Mouse (Mus musculus): Measurements from ENCODE around the gene Mea1. TPM values are rescaled to one million over a fixed set of nuclear protein-coding genes. Genes with fewer than 3 reads are reported as not detected.

The Mea1 gene
- polyA plus RNA-seq, 1 experiment, result not detected

DNA sequence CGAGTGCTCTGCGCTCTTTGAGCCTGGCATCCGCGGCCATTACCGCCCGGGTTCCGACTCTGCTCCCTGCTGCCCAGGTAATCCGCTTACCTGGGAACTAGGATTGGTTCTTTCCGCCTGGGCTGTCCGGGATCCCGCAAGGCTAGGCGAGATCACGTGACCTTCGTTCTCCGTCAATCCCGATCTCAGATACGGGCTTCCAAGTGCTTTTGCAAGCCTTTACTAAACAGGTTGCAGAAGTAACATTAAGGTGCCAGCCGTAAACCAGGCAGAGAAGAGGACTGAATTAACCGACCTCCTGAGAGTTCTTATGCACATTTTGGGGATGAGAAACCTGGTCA is 32.3 kb upstream of the Mea1 start:
- TF ChIP-seq CTCF (IDR thresholded peaks at IDR 0.05; ENCODE audit: insufficient read depth, low read depth, low read length) (no peak), POLR2A (IDR thresholded peaks at IDR 0.05; ENCODE audit: insufficient read depth, low read depth, low read length) (no peak)
- Histone ChIP-seq H3K27ac (ENCODE audit: insufficient read depth, low read depth, low read length) (peak overlapping the region; percentile 64), H3K4me3 (ENCODE audit: insufficient read depth, low read depth, low read length) (peak overlapping the region; percentile 82), H3K4me1 (ENCODE audit: control insufficient read depth, insufficient read depth, low read length) (peaks cover 23% of the 10 kb centered on the region)
- 0% methylated on average over 19 of the region's 19 CpGs for WGBS

DNA sequence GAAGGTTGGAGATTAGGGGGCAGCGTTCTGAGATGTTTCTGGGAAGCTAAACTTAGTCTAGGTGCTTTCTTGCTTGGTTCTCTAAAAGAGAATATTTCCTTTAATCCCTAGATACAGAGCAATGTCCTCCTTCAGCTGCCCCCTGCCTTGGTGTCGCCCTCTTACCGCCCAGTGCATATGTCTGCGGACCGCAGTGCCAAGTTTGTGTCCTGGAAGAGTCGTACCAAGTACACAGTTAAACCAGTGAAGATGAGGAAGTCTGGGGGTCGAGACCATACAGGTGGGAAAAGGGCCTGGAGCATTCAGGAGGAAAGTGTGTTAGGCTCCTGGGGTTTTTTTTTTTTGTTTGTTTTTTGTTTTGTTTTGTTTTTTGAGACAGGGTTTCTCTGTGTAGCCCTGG is 31.3 kb upstream of the Mea1 start:
- Histone ChIP-seq H3K4me3 (ENCODE audit: insufficient read depth, low read depth, low read length) (no peak overlapping the region), H3K4me1 (ENCODE audit: control insufficient read depth, insufficient read depth, low read length) (peaks cover 31% of the 10 kb centered on the region), H3K27ac (ENCODE audit: insufficient read depth, low read depth, low read length) (no peak overlapping the region)
- TF ChIP-seq CTCF (IDR thresholded peaks at IDR 0.05; ENCODE audit: insufficient read depth, low read depth, low read length), result no peak
- TF ChIP-seq POLR2A (IDR thresholded peaks at IDR 0.05; ENCODE audit: insufficient read depth, low read depth, low read length), result no peak
- WGBS, result 92% methylated on average over 7 of the region's 7 CpGs

DNA sequence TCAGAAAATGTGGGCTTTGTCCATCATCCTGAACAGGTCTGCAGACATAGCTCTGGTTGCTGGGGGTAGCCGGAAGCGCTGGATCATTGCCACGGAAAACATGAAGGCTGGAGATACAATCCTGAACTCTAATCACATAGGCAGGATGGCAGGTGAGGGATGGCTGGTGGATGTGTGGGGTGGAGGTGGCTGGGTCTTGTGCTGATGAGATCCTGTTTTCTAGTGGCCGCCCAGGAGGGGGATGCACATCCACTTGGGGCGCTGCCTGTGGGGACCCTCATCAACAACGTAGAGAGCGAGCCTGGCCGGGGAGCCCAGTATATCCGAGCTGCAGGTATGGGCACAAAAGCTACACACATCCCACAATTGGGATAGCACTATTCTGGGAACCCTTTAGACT is 30.2 kb upstream of the Mea1 start:
- no peak overlapping the region for H3K27ac ChIP-seq (ENCODE audit: insufficient read depth, low read depth, low read length)
- H3K4me3 ChIP-seq (ENCODE audit: insufficient read depth, low read depth, low read length), result no peak overlapping the region
- TF ChIP-seq CTCF (IDR thresholded peaks at IDR 0.05; ENCODE audit: insufficient read depth, low read depth, low read length), result no peak
- no peak for TF ChIP-seq POLR2A (IDR thresholded peaks at IDR 0.05; ENCODE audit: insufficient read depth, low read depth, low read length)
- 91% methylated on average over 9 of the region's 9 CpGs for WGBS
- H3K4me1 ChIP-seq (ENCODE audit: control insufficient read depth, insufficient read depth, low read length), result peaks cover 34% of the 10 kb centered on the region

DNA sequence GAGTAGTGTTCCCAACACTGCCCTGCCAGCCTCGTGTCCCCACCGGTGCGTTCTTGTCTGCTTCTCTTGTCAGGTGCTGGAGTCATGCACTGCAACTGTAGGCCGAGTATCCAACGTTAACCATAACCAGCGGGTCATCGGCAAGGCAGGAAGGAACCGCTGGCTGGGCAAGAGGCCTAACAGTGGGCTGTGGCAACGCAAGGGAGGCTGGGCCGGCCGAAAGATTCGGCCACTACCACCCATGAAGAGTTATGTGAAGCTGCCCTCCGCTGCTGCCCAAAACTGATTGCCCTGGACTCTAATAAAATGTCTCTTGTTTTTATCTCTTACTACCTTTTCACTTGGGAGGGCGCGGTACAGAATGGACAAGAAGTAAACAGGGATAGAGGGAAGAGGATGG is 28.8 kb upstream of the Mea1 start:
- TF ChIP-seq POLR2A (IDR thresholded peaks at IDR 0.05; ENCODE audit: insufficient read depth, low read depth, low read length) (no peak), CTCF (IDR thresholded peaks at IDR 0.05; ENCODE audit: insufficient read depth, low read depth, low read length) (no peak)
- Histone ChIP-seq H3K4me3 (ENCODE audit: insufficient read depth, low read depth, low read length) (peak overlapping the region; percentile 59), H3K4me1 (ENCODE audit: control insufficient read depth, insufficient read depth, low read length) (peaks cover 27% of the 10 kb centered on the region), H3K27ac (ENCODE audit: insufficient read depth, low read depth, low read length) (peak overlapping the region; percentile 64)
- 28% methylated on average over 15 of the region's 15 CpGs for WGBS

DNA sequence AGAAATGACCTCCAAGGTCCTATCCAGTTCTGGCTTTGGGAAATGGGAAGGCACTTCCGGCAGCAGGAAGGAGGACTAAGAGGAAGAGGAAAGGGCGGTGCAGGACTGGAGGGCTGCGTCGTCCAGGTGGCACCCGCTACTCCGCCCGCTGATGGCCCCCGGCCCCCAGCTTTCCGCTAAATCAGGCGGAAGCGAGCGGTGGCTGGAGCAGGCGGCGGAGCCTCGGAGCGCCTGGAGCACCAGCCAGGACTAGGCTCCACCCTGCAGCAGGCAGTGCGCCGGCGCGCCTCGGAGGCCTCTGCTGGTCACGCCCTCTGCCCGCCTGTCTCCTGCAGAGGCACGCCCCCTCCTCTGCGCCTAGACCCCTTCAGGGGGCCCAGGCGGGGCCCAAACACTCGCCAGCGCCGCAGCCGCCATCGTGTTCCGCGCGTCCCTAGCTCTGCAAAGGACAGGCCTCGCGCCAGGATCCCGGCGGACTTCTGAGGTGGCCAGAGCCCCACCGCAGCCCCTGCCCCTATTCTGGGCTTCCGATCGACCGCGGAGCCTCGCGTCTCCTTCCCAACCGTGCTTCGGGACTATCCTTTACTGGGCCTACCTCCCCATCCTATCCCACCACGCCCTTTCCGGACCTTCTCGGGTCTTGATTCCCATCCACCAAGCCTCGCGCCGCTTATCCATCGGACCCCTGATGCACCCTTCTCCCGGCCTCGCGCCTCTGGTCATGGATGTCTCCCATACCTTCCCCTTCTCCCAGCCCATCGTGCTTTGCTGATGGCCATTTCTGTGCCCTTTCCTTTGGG is 28.2 kb upstream of the Mea1 start, which contains the start of gene Cul7:
Cul7 (plus strand) TSS at position 106 of the 800 bp plus-strand sequence.
- H3K27ac ChIP-seq (ENCODE audit: insufficient read depth, low read depth, low read length), result peak within 1 kb of the TSS; percentile 64
- under 1% methylated on average over 58 of the region's 58 CpGs for WGBS
- peaks cover 21% of the 10 kb centered on the region for H3K4me1 ChIP-seq (ENCODE audit: control insufficient read depth, insufficient read depth, low read length)
- TF ChIP-seq POLR2A (IDR thresholded peaks at IDR 0.05; ENCODE audit: insufficient read depth, low read depth, low read length), result peak; percentile 86
- TF ChIP-seq CTCF (IDR thresholded peaks at IDR 0.05; ENCODE audit: insufficient read depth, low read depth, low read length), result no peak
- peak within 1 kb of the TSS; percentile 59 for H3K4me3 ChIP-seq (ENCODE audit: insufficient read depth, low read depth, low read length)

DNA sequence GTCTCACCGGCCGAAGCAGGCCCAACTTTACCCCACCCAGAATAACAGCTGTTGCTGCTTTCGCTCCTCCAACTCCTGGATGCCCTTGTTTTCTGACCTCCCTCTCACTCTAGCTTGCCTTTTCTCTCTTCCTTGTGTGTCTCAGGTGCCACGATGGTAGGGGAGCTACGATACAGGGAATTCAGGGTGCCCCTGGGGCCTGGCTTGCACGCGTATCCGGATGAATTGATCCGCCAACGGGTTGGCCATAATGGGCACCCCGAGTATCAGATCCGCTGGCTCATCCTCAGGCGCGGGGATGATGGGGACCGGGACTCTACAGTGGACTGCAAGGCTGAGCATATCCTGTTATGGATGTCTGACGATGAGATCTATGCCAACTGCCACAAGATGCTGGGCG is 27.3 kb upstream of the Mea1 start:
- 70% methylated on average over 17 of the region's 17 CpGs for WGBS
- Histone ChIP-seq H3K4me1 (ENCODE audit: control insufficient read depth, insufficient read depth, low read length) (peaks cover 20% of the 10 kb centered on the region), H3K4me3 (ENCODE audit: insufficient read depth, low read depth, low read length) (peak overlapping the region; percentile 59), H3K27ac (ENCODE audit: insufficient read depth, low read depth, low read length) (no peak overlapping the region)
- no peak for TF ChIP-seq CTCF (IDR thresholded peaks at IDR 0.05; ENCODE audit: insufficient read depth, low read depth, low read length)
- TF ChIP-seq POLR2A (IDR thresholded peaks at IDR 0.05; ENCODE audit: insufficient read depth, low read depth, low read length), result no peak

DNA sequence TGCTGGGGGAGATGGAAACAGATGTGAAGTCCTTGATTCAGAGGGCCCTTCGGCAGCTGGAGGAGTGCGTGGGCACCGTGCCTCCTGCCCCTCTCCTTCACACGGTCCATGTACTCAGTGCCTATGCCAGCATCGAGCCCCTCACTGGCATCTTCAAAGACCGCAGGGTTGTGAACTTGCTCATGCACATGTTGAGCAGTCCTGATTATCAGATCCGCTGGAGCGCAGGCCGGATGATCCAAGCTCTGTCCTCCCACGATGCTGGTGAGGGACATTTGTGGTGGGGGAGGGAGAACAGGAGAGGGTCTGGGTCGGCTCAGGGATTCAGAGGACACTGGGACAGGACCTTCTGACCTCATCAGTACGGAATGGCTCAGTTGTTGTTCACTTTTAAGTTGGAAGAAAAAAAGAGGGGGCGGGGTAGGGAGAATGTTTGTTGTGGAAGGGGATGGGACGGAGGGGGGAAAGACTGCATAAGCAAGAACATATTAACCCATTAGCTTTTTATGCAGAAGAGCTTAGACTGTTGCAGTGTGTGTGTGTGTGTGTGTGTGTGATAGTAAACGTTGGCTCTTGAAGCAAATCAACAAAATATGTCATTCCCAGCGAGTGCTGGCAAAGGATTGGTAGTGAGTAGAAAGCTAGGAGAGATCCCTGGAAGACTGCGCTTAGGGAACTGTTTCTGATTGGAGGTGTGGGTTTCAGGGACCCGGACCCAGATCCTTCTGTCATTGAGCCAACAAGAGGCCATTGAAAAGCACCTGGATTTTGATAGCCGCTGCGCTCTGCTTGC is 26.6 kb upstream of the Mea1 start:
- peak overlapping the region; percentile 59; the same call in 1 of the 2 replicates for H3K4me3 ChIP-seq (ENCODE audit: insufficient read depth, low read depth, low read length)
- 65% methylated on average over 20 of the region's 20 CpGs for WGBS
- H3K27ac ChIP-seq (ENCODE audit: insufficient read depth, low read depth, low read length), result no peak overlapping the region
- H3K4me1 ChIP-seq (ENCODE audit: control insufficient read depth, insufficient read depth, low read length), result peaks cover 20% of the 10 kb centered on the region
- TF ChIP-seq POLR2A (IDR thresholded peaks at IDR 0.05; ENCODE audit: insufficient read depth, low read depth, low read length), result no peak
- no peak for TF ChIP-seq CTCF (IDR thresholded peaks at IDR 0.05; ENCODE audit: insufficient read depth, low read depth, low read length)

DNA sequence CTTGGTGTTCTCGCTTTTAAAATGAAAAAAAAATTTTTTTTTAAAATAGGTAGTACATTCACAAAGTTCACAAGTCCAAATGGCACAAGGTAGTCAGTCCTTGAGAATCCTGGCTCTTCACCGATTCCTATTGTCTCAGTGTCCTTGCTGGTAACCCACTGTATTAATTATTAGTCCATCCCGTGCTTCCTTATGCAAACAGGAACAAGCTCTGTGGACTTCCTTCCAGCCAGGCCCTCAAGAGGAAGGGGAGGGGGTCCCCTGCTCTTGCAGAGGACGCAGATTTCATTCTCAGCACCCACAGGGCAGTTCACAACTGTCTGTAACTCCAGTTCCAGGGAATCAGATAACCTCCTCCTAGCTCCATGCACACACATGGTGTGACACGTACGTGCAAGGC is 22.5 kb upstream of the Mea1 start:
- 92% methylated on average over 6 of the region's 6 CpGs for WGBS
- no peak for TF ChIP-seq POLR2A (IDR thresholded peaks at IDR 0.05; ENCODE audit: insufficient read depth, low read depth, low read length)
- TF ChIP-seq CTCF (IDR thresholded peaks at IDR 0.05; ENCODE audit: insufficient read depth, low read depth, low read length), result no peak
- Histone ChIP-seq H3K4me1 (ENCODE audit: control insufficient read depth, insufficient read depth, low read length) (peaks cover 13% of the 10 kb centered on the region), H3K4me3 (ENCODE audit: insufficient read depth, low read depth, low read length) (no peak overlapping the region), H3K27ac (ENCODE audit: insufficient read depth, low read depth, low read length) (no peak overlapping the region)

DNA sequence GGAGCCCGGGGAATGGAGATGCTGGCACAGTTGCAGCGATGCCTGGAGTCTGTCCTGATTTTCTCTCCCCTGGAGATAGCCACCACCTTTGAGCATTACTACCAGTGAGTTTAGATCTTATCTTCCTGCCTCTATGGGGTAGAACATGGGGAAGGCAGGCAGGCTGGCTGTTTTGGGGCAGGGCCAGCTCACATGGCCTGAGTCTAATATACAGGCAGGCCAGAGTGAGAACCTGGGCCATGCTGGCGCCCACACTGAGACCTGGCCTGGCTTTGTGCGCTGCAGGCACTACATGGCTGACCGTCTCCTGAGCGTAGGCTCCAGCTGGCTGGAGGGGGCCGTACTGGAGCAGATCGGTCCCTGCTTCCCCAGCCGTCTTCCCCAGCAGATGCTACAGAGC is 17.2 kb upstream of the Mea1 start:
- no peak for TF ChIP-seq POLR2A (IDR thresholded peaks at IDR 0.05; ENCODE audit: insufficient read depth, low read depth, low read length)
- no peak overlapping the region for H3K4me3 ChIP-seq (ENCODE audit: insufficient read depth, low read depth, low read length)
- H3K4me1 ChIP-seq (ENCODE audit: control insufficient read depth, insufficient read depth, low read length), result no peaks in the 10 kb centered on the region
- 95% methylated on average over 9 of the region's 9 CpGs for WGBS
- no peak overlapping the region for H3K27ac ChIP-seq (ENCODE audit: insufficient read depth, low read depth, low read length)

All from olfactory bulb, adult 2 months (tissue).